ENCODE assay signal across 9 mouse cellular contexts in genomic region chr12:29068180-29068579, GRCm38 (mm10).
DNase-seq lines count a peak whose midpoint lies in the region; ATAC-seq and TF ChIP-seq lines count a peak whose summit lies in the region.
"Had no signal": no experiment of that assay in that cellular context is flagged by ENCODE, and none has a peak within 500 bp of the region (broad histone marks: within the 10 kb centered on the region; RNA-seq: fewer than 3 reads in every experiment).

No protein-coding gene starts in this region.

- peak; percentile 53 for TF ChIP-seq CTCF in heart, postnatal 0 days (IDR thresholded peaks at IDR 0.05; ENCODE audit: low read depth)
- TF ChIP-seq CTCF in brain, embryonic 14.5 days (IDR thresholded peaks at IDR 0.05; ENCODE audit: borderline replicate concordance, extremely low read depth, insufficient read depth, insufficient read length), result peak; percentile 61; the same call in 1 of the 2 replicates

- no peak for TF ChIP-seq EP300 in heart, postnatal 0 days (IDR thresholded peaks at IDR 0.05; ENCODE audit: low read depth)

- no peaks in the 10 kb centered on the region for H3K9me3 ChIP-seq in heart, postnatal 0 days (replicated peaks; ENCODE audit: control insufficient read depth, low read length)
- H3K9me3 ChIP-seq in kidney, embryonic 16.5 days (ENCODE audit: low read length), result no peaks in the 10 kb centered on the region
- no peaks in the 10 kb centered on the region for H3K9me3 ChIP-seq in heart, embryonic 12.5 days (replicated peaks)
- H3K9me3 ChIP-seq: embryonic facial prominence, embryonic 15.5 days had no signal

- ATAC-seq in heart, postnatal 0 days (ENCODE audit: insufficient read depth, low read depth), result no peak
- ATAC-seq in kidney, embryonic 16.5 days (ENCODE audit: low FRiP score, low TSS enrichment), result peak; percentile 57
- ATAC-seq in heart, embryonic 12.5 days (ENCODE audit: insufficient number of reproducible peaks, low FRiP score), result no peak

- no peak overlapping the region for H3K9ac ChIP-seq in heart, postnatal 0 days (replicated peaks; ENCODE audit: low read depth, low read length)
- no peak overlapping the region for H3K9ac ChIP-seq in kidney, embryonic 16.5 days (replicated peaks; ENCODE audit: low read length)
- H3K9ac ChIP-seq in heart, embryonic 12.5 days, result no peak overlapping the region
- H3K9ac ChIP-seq: embryonic facial prominence, embryonic 15.5 days had no signal

- DNase-seq in heart, postnatal 0 days (ENCODE audit: low spot score), result no peak
- no peak for DNase-seq in heart, adult 9 months (ENCODE audit: low spot score in 2 of 2)
- peak; percentile 64 for DNase-seq in A20 (ENCODE audit: low read depth, low spot score)
- DNase-seq in brain, embryonic 14.5 days (ENCODE audit: low read depth), result peak; percentile 76
- no peak for DNase-seq in gastrocnemius, postnatal 10 days
- no peak for DNase-seq in spleen, postnatal 10 days (ENCODE audit: low spot score in 2 of 2)

- H3K4me3 ChIP-seq in heart, postnatal 0 days (ENCODE audit: low read depth, low read length), result no peak overlapping the region
- H3K4me3 ChIP-seq in kidney, embryonic 16.5 days (ENCODE audit: low read length), result no peak overlapping the region
- no peak overlapping the region for H3K4me3 ChIP-seq in heart, embryonic 12.5 days
- H3K4me3 ChIP-seq: embryonic facial prominence, embryonic 15.5 days had no signal

- TF ChIP-seq POLR2A in brain, embryonic 14.5 days (IDR thresholded peaks at IDR 0.05; ENCODE audit: borderline replicate concordance, extremely low read depth, insufficient read depth, insufficient read length, poor library complexity, severe bottlenecking), result no peak

- no peaks in the 10 kb centered on the region for H3K36me3 ChIP-seq in heart, postnatal 0 days (replicated peaks; ENCODE audit: control insufficient read depth, insufficient read depth, low read length)
- no peaks in the 10 kb centered on the region for H3K36me3 ChIP-seq in kidney, embryonic 16.5 days (ENCODE audit: insufficient read depth, low read length)
- H3K36me3 ChIP-seq in heart, embryonic 12.5 days, result no peaks in the 10 kb centered on the region
- H3K36me3 ChIP-seq: embryonic facial prominence, embryonic 15.5 days had no signal

- no peak overlapping the region for H3K27ac ChIP-seq in heart, postnatal 0 days (ENCODE audit: low read depth)
- H3K27ac ChIP-seq in kidney, embryonic 16.5 days (ENCODE audit: low read length), result no peak overlapping the region
- no peak overlapping the region for H3K27ac ChIP-seq in heart, embryonic 12.5 days (ENCODE audit: poor library complexity, severe bottlenecking)
- H3K27ac ChIP-seq: embryonic facial prominence, embryonic 15.5 days had no signal

- 32% methylated on average over 5 of the region's 5 CpGs for WGBS in heart, postnatal 0 days
- WGBS in kidney, embryonic 16.5 days, result 30% methylated on average over 5 of the region's 5 CpGs
- WGBS in heart, embryonic 12.5 days, result 26% methylated on average over 5 of the region's 5 CpGs

- H3K4me2 ChIP-seq in heart, postnatal 0 days (ENCODE audit: low read depth, low read length), result no peak overlapping the region
- H3K4me2 ChIP-seq in kidney, embryonic 16.5 days (replicated peaks; ENCODE audit: low read depth, low read length), result no peak overlapping the region
- H3K4me2 ChIP-seq in heart, embryonic 12.5 days, result no peak overlapping the region
- H3K4me2 ChIP-seq: embryonic facial prominence, embryonic 15.5 days had no signal

- no peaks in the 10 kb centered on the region for H3K4me1 ChIP-seq in heart, postnatal 0 days (ENCODE audit: control insufficient read depth, insufficient read depth)
- H3K4me1 ChIP-seq in kidney, embryonic 16.5 days (ENCODE audit: insufficient read depth, low read length), result 0 out of 2 replicates have a peak, but pooled peaks cover 5% of the 10 kb centered on the region
- 0 out of 2 replicates have a peak, but pooled peaks cover 2% of the 10 kb centered on the region for H3K4me1 ChIP-seq in heart, embryonic 12.5 days (replicated peaks)
- H3K4me1 ChIP-seq: embryonic facial prominence, embryonic 15.5 days had no signal

- no peaks in the 10 kb centered on the region for H3K27me3 ChIP-seq in heart, postnatal 0 days (ENCODE audit: control insufficient read depth, insufficient read depth, low read length)
- no peaks in the 10 kb centered on the region for H3K27me3 ChIP-seq in kidney, embryonic 16.5 days (ENCODE audit: insufficient read depth, low read length)
- no peaks in the 10 kb centered on the region for H3K27me3 ChIP-seq in heart, embryonic 12.5 days (replicated peaks)
- H3K27me3 ChIP-seq: embryonic facial prominence, embryonic 15.5 days had no signal

Comparison
In these comparisons a context has a peak if more than half of its experiments do, and no peak if none do; other contexts are left out.
1. DNase-seq: peak in A20 (single experiment) and brain, embryonic 14.5 days (single experiment); none in heart, postnatal 0 days (single experiment), heart, adult 9 months (0 of 2), gastrocnemius, postnatal 10 days (single experiment) and spleen, postnatal 10 days (0 of 2).